Mouse (Mus musculus) left cerebral cortex, postnatal 25 days (tissue): Measurements from ENCODE around the gene Suds3. TPM values are rescaled to one million over a fixed set of nuclear protein-coding genes. Genes with fewer than 3 reads are reported as not detected.

Experiments
- DNase-seq, 2 experiments: peaks; one replicate each; pipeline ENCODE4 v3.0.0; 2022; ENCODE audit warnings: low spot score in 2 of 2, mixed read lengths in 1 of 2
- intact Hi-C: fragments of 180-260 bp; cut with DNase I; formaldehyde crosslinking; loops from one replicate; pipeline ENCODE4 v1.15.1; 2025
- total RNA-seq, 2 experiments: library from RNA; stranded (reverse); gene quantifications; 2 replicates each; pipeline ENCODE4 v1.2.3; 2021

Gene Suds3
- total RNA-seq, 2 experiments from 2014 or later: 121 to 139 TPM

DNA sequence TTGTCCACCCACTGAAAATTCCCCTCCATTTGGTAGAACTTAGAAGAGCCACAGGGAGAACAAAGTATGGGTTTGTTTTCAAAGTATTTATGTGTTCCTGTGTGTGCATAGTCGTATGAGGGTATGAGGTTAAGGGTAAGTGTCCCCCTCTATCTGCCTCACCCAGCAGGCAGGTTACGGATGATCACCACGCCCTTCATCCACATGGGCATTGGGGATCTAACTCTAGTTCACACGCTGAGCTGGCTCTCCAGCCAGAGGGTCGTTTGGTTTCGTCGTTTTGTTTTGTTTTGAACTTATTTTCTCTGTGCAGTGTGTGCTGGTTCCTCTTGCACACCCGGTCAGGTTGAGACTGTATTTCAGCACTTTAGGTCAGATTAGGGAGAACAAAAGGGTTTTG is 21.7 kb upstream of the Suds3 start:
- intact Hi-C loops: no loop called here
- DNase-seq: no peak

DNA sequence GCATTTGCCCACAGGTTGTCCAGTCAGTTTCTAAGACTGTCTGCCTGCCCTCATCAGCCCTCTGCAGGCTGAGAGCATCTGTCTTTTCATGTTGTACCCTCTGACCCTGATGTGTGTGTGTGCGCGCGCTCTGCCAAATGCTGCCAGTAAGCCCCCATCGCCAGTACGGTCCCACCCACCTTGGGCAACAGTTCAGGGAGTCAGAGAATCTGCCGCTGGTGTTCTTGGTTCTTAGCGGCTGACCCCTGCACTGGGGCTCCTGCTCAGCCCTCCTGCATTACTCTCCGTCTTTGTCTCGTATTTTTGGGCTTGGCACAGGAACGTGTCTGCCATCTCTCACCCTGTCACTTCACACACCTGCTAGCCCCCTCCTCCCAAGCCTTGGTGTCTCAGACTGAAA is 21.1 kb upstream of the Suds3 start:
- no peak for DNase-seq
- intact Hi-C loops: no loop called here

GRCm38 (mm10) chr5:117136570-117136969 is 20.7 kb upstream of the Suds3 start:
- intact Hi-C loops: no loop called here
- DNase-seq: no peak

DNA sequence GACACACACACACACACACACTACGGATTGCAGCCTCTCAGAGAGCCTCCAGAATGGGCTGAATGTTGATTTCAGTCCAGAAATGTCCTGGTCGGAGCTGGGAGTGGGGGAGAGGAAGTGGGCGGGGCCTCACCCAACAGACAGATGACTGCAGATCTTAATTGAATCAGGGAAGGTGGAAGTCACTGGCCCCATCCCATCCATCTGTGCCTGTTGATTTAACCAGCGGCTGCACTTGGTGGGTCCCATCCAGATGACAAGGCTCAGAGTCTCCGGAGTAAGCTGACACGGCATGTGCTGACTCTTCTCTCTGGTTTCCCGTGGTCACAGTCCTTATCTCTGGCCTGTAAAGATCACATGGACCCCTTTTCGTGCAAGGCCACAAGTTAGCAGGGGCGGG is 20.0 kb upstream of the Suds3 start:
- intact Hi-C loops: no loop called here

DNA sequence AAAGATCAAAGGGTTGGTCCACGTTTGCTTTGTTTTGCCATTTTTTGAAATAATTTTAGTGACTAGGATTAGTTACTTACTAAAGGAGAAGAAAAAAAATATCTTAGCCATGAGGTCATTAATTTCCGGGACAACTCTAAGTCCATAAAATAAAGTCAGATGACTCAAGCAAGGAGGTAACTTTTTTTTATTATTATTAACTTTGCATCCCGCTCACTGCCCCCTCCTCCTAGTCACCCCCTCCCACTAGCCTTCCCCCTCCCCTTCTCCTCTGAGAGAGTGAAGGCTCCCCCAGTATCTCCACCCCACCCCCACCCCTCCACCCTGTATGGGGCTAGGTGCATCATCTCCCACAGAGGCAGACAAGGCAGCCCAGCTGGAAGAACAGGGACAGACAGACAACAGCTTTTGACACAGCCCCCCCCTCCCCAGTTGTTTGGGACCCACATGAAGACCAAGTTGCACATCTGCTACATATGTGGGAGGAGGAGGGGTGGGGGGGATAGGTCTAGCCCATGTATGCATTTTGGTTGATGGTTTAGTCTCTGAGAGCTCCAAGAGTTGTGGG is 19.1 kb upstream of the Suds3 start:
- no peak for DNase-seq
- intact Hi-C loops: no loop called here

More for the DNA sequence above, 20.0 kb upstream of the Suds3 start:
- DNase-seq: no peak

GRCm38 (mm10) chr5:117134066-117134888 is 18.4 kb upstream of the Suds3 start:
- no peak for DNase-seq
- intact Hi-C loops: no loop called here

GRCm38 (mm10) chr5:117133446-117134065 is 17.6 kb upstream of the Suds3 start:
- intact Hi-C loops: no loop called here
- DNase-seq: no peak

DNA sequence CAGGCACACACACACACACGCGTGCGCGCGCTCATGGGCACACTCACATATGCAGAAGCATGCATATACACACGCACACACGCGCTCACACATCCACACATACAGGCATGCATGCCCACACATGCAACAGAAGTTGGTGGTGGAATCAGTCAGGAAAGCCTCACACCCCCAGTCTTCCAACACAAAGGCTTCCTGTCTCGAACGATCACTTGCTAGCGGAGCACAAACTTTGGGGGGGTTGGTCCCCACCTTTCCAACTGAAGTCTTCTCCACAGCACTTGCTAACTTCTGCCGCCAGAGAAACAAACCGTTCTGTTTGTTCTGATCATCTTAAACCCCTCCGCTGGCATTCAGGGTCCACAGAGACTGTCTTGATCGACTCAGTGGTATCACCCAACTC is 14.8 kb upstream of the Suds3 start:
- no peak for DNase-seq
- intact Hi-C loops: no loop called here

DNA sequence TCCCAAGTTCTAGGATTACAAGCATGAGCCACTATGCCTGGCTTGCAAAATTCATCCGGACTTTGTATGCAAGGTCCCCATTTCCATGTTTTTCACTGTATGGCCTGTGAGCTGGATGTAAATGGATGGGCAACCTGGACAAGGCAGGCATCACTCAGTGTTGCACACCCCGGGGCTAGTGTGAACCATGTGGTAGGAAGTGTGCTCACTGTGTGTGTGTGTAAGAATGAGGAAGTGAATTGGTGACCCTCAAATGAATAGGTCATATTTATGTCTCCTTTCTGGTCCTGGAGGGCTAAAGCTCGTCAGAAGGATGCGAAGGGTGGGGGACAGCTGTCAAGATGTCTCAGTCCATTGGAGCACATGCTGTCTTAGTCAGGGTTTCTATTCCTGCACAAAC is 11.1 kb upstream of the Suds3 start:
- intact Hi-C loops: no loop called here
- DNase-seq: no peak

DNA sequence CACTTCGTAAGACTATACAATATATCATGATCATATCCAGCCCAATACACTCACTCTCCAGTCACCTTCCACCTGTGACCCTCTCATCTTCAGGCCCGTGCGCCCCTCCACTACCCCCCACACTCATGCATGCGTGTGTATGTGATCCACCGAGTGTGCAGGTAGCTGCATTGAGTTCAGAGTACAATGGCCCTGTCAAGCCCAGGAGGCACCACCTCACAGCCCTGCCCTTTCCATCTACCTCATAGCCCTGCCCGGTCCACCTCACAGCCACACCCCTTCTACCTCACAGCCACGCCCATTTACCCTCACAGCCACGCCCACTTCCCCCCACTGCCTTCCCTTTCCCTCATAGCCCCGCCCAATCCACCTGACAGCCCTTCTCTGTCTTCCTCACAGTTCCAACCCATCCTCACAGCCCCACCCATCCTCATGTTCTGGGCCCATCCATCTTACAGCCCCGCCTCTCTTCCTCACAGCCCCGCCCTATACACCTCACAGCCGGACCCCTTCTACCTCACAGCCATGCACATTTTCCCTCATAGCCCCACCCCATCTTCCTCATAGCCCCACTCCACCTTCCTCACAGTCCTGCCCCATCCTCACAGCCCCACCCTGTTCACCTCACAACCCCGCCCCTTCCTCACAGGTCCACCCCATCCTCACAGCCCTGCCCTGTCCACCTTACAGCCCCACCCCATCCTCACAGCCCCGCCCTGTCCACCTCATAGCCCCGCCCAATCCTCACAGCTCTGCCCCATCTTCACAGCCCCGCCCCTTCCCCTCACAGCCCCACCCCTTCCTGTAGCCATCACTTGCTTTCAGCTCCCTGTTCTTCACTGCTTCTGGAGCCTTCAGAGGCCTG is 9.8 kb upstream of the Suds3 start:
- intact Hi-C loops: no loop called here
- no peak for DNase-seq

GRCm38 (mm10) chr5:117123840-117124239 is 7.9 kb upstream of the Suds3 start:
- intact Hi-C loops: loop anchor here (5.0 kb wide), 1 partner anchor 58 kb away; no protein-coding TSS in a partner anchor
- no peak for DNase-seq

- no peak for DNase-seq
- intact Hi-C loops: loop anchor here (5.0 kb wide), 1 partner anchor 59 kb away; no protein-coding TSS in a partner anchor
Observed at GRCm38 (mm10) chr5:117123102-117123501, 7.2 kb upstream of the Suds3 start.

- DNase-seq: no peak
- intact Hi-C loops: loop anchor here (5.0 kb wide), 1 partner anchor 61 kb away; no protein-coding TSS in a partner anchor
Observed at GRCm38 (mm10) chr5:117121657-117122056, 5.7 kb upstream of the Suds3 start.

DNA sequence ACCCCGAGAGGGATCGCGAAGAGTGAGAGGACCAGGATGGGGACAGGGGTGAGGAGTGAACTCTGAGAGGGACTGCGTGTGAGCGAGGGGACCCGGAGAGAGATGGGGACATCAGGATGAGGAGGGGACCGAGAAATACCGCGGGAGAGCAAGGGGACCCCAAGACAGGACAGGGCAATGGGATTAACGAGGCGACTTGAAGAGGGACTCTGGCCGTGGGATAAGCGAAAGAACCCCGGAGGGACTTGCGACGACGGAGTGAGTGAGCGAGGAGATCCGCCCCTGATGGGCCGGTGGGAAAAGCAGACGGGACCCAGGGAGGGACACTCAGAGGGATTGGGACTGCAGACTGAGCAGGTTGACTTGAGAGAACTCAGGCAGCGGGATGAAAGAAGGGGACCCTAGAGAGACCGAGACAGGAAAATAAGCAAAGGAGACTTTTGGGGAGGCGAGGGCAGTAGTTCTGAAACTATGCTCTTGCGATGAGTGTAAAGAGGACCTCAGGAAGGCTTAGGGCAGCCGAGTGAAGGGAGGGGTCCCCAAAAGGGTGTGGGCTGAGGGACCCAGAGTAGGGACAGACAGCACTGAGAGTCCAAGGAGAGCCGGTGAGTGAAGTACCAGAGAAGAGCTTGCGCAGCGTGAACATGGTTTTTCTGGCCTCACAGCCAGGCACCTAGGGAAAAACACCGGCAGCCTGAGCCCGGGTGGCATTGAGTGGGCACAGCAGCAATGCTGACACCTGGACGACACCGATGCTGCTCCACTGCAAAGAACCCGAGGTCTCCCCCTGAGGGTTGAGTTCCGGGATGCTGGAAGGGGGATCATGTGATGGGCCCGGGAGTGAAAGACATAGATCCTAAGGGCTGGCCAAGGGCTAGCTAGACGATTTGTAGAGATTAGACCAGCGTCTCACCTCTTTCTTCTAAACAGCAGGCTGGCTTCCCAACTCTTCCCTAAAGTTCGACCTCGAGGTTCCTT is 4.9 kb upstream of the Suds3 start:
- no peak for DNase-seq
- intact Hi-C loops: loop anchor here (5.0 kb wide), 1 partner anchor 62 kb away; no protein-coding TSS in a partner anchor

- DNase-seq: peak; percentile 97 to 99
- intact Hi-C loops: loop anchor here (5.0 to 10.0 kb wide), 4 partner anchors 62 to 375 kb away; partner anchors contain the start of gene Pebp1
Observed at GRCm38 (mm10) chr5:117119777-117120488, 4.0 kb upstream of the Suds3 start, which contains the start of gene Taok3. Gene Taok3, plus strand, starts transcription at chr5:117120129.

GRCm38 (mm10) chr5:117118850-117119249 is 2.9 kb upstream of the Suds3 start:
- DNase-seq: no peak

GRCm38 (mm10) chr5:117118220-117118619 is 2.3 kb upstream of the Suds3 start:
- intact Hi-C loops: loop anchor here (5.0 to 10.0 kb wide), 3 partner anchors 169 to 377 kb away; partner anchors contain the start of gene Pebp1
- no peak for DNase-seq

More at GRCm38 (mm10) chr5:117118850-117119249, 2.9 kb upstream of the Suds3 start:
- intact Hi-C loops: loop anchor here (5.0 to 10.0 kb wide), 3 partner anchors 168 to 376 kb away; partner anchors contain the start of gene Pebp1
